Mouse (Mus musculus) lung, adult 2 months (tissue): Measurements from ENCODE around the gene Zfp641.

Experiments
- CTCF ChIP-seq: fragments of 200-500 bp; IDR thresholded peaks from 2 replicates; pipeline ENCODE4 v1.5.1; 2011; ENCODE audit warnings: mild to moderate bottlenecking, low read length, control low read depth; ENCODE audit not compliant: insufficient read depth
- POLR2A ChIP-seq: fragments of 200-500 bp; IDR thresholded peaks from 2 replicates; pipeline ENCODE4 v1.6.1; 2011; ENCODE audit warnings: low read depth, mild to moderate bottlenecking, control low read depth, low read length, borderline replicate concordance; ENCODE audit errors: extremely low read depth

DNA sequence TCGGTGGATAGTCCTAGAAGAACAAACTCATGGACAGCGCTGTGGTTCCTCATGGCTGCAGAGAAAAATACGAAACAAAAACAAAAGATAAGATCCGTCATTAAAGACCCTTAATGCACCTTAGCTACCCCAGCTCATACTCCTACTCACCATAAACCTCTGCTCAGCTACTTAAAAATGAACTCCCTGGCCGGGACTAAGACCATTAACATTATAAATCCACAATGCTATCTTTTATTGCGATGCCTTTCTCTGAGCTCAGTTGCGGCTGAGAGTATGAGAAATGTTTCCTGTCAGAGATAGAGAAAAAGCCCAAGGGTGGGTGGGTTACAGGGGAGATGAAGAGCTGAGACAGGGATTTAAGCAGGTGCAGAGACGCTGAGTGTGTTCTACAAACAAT lies 44.9 kb upstream of the Zfp641 start, which contains the start of gene Olfr284:
- TF ChIP-seq CTCF (no peak), POLR2A (no peak)
